Mouse (Mus musculus) hindbrain, embryonic 11.5 days (tissue): Measurements from ENCODE around the gene Pnmal2. TPM values are rescaled to one million over a fixed set of nuclear protein-coding genes. Genes with fewer than 3 reads are reported as not detected.
A peak's percentile ranks its signal among the peaks of the same experiment; 100 is the strongest.

Experiments used
- ATAC-seq: fragments of 200-750 bp; cut with Nextera tagmentation; 2 replicates; pipeline ENCODE4 v1.8.0; 2017; ENCODE audit warnings: mild to moderate bottlenecking, moderate TSS enrichment, moderate library complexity; ENCODE audit not compliant: low FRiP score
- DNase-seq: peaks from one replicate; pipeline ENCODE4 v3.0.0-alpha.2; 2015; ENCODE audit warnings: low spot score
- H3K27ac ChIP-seq: fragments of 300-500 bp; sonication (generic); 2 replicates; pipeline ENCODE4 v1.5.1; 2014; ENCODE audit warnings: mild to moderate bottlenecking, low read depth, low read length
- H3K27me3 ChIP-seq: fragments of 300-500 bp; sonication (generic); 2 replicates; pipeline ENCODE4 v1.6.1; 2014; ENCODE audit warnings: mild to moderate bottlenecking, low read length, moderate library complexity, mixed read lengths; ENCODE audit not compliant: control insufficient read depth, insufficient read depth
- H3K36me3 ChIP-seq: fragments of 300-500 bp; sonication (generic); 2 replicates; pipeline ENCODE4 v1.6.1; 2014; ENCODE audit warnings: mild to moderate bottlenecking, low read length, moderate library complexity, mixed read lengths; ENCODE audit not compliant: control insufficient read depth, insufficient read depth
- H3K4me1 ChIP-seq: fragments of 300-500 bp; sonication (generic); replicated peaks from 2 replicates; pipeline ENCODE4 v1.6.1; 2014; ENCODE audit warnings: low read length, mixed read lengths; ENCODE audit not compliant: control insufficient read depth, insufficient read depth
- H3K4me2 ChIP-seq: fragments of 300-500 bp; sonication (generic); replicated peaks from 2 replicates; pipeline ENCODE4 v1.6.1; 2014; ENCODE audit warnings: mild to moderate bottlenecking, low read depth, low read length
- H3K4me3 ChIP-seq: fragments of 300-500 bp; sonication (generic); 2 replicates; pipeline ENCODE4 v1.5.1; 2014; ENCODE audit warnings: low read depth, low read length
- H3K9ac ChIP-seq: fragments of 300-500 bp; sonication (generic); 2 replicates; pipeline ENCODE4 v1.6.1; 2014; ENCODE audit warnings: low read depth, low read length
- H3K9me3 ChIP-seq: fragments of 300-500 bp; sonication (generic); 2 replicates; pipeline ENCODE4 v1.6.1; 2016; ENCODE audit warnings: low read length; ENCODE audit not compliant: control insufficient read depth
- WGBS: fragments of 180-500 bp; shearing (Covaris S2); extraction: QIAGEN DNeasy Blood & Tissue Kit; methylation state at CpG from one replicate; pipeline ENCODE4 v1.1.7; 2014; 5-methylcytosine and 5-hydroxymethylcytosine counted together
- polyA plus RNA-seq: library from polyadenylated mRNA; unstranded; fragments of >200 nt; fragmentation: Nextera tagmentation; extraction: Ambion mirVana; gene quantifications from 2 replicates; pipeline ENCODE4 v1.2.1, GENCODE M21; 2014

Gene Pnmal2
- polyA plus RNA-seq, 1 experiment from 2014 or later, result 11.0 TPM

- Histone ChIP-seq H3K27me3 (no peaks in the 10 kb centered on the region), H3K36me3 (peaks cover 11% of the 10 kb centered on the region), H3K9me3 (no peaks in the 10 kb centered on the region), H3K27ac (no peak overlapping the region), H3K4me2 (0 out of 2 replicates have a peak overlapping the region, but pooled peaks have one; percentile 5), H3K4me3 (no peak overlapping the region; the same call in 1 of the 2 replicates), H3K4me1 (peaks cover 30% of the 10 kb centered on the region), H3K9ac (no peak overlapping the region)
- 80% methylated on average over 7 of the region's 7 CpGs for WGBS
- ATAC-seq (no peak), DNase-seq (no peak)
Measured at GRCm38 (mm10) chr7:16920150-16920579, 24.3 kb upstream of the Pnmal2 start.

GRCm38 (mm10) chr7:16920818-16921791 is 23.4 kb upstream of the Pnmal2 start:
- Histone ChIP-seq H3K27me3 (no peaks in the 10 kb centered on the region), H3K27ac (peak overlapping the region; percentile 68), H3K9me3 (no peaks in the 10 kb centered on the region), H3K4me1 (peaks cover 30% of the 10 kb centered on the region), H3K36me3 (peaks cover 11% of the 10 kb centered on the region), H3K4me2 (peak overlapping the region; percentile 72), H3K4me3 (peak overlapping the region; percentile 93), H3K9ac (peak overlapping the region; percentile 99; the same call in 1 of the 2 replicates)
- DNase-seq (peak; percentile 44), ATAC-seq (no peak)
- WGBS, result 48% methylated on average over 20 of the region's 21 CpGs

GRCm38 (mm10) chr7:16921881-16922335 is 22.6 kb upstream of the Pnmal2 start:
- peaks cover 30% of the 10 kb centered on the region for H3K4me1 ChIP-seq
- DNase-seq, result no peak
- ATAC-seq, result no peak
- peak overlapping the region; percentile 99; the same call in 1 of the 2 replicates for H3K9ac ChIP-seq
- peaks cover 8% of the 10 kb centered on the region for H3K36me3 ChIP-seq
- H3K4me3 ChIP-seq, result peak overlapping the region; percentile 93
- peak overlapping the region; percentile 72 for H3K4me2 ChIP-seq
- 78% methylated on average over 4 of the region's 6 CpGs for WGBS
- H3K9me3 ChIP-seq, result no peaks in the 10 kb centered on the region
- no peaks in the 10 kb centered on the region for H3K27me3 ChIP-seq
- H3K27ac ChIP-seq, result peak overlapping the region; percentile 68

GRCm38 (mm10) chr7:16922360-16922973 is 22.0 kb upstream of the Pnmal2 start:
- Histone ChIP-seq H3K27ac (peak overlapping the region; percentile 96), H3K36me3 (peaks cover 4% of the 10 kb centered on the region; the same call in 1 of the 2 replicates), H3K9me3 (no peaks in the 10 kb centered on the region), H3K27me3 (no peaks in the 10 kb centered on the region), H3K4me1 (peaks cover 30% of the 10 kb centered on the region), H3K4me3 (peak overlapping the region; percentile 93), H3K9ac (peak overlapping the region; percentile 99), H3K4me2 (peak overlapping the region; percentile 72)
- 55% methylated on average over 10 of the region's 10 CpGs for WGBS
- ATAC-seq, result no peak
- DNase-seq, result no peak

- Histone ChIP-seq H3K4me3 (peak overlapping the region; percentile 93), H3K27ac (peak overlapping the region; percentile 96), H3K36me3 (peaks cover 3% of the 10 kb centered on the region; the same call in 1 of the 2 replicates), H3K27me3 (no peaks in the 10 kb centered on the region), H3K4me1 (peaks cover 25% of the 10 kb centered on the region), H3K9ac (peak overlapping the region; percentile 99), H3K9me3 (no peaks in the 10 kb centered on the region), H3K4me2 (peak overlapping the region; percentile 72)
- ATAC-seq (peak; percentile 6; the same call in 1 of the 2 replicates), DNase-seq (peak; percentile 50)
- WGBS, result under 1% methylated on average over 57 of the region's 57 CpGs
Measured at GRCm38 (mm10) chr7:16923283-16924036, 21.0 kb upstream of the Pnmal2 start.

GRCm38 (mm10) chr7:16924037-16924834 is 20.2 kb upstream of the Pnmal2 start, which contains the start of gene Calm3:
Gene Calm3, minus strand, starts transcription at chr7:16924114.
- Histone ChIP-seq H3K27ac (peak within 1 kb of the TSS; percentile 96), H3K4me2 (peak within 1 kb of the TSS; percentile 72), H3K9ac (peak within 1 kb of the TSS; percentile 99), H3K4me3 (peak within 1 kb of the TSS; percentile 93), H3K36me3 (no peaks in the 10 kb centered on the region), H3K27me3 (no peaks in the 10 kb centered on the region), H3K9me3 (no peaks in the 10 kb centered on the region), H3K4me1 (peaks cover 25% of the 10 kb centered on the region)
- peak; percentile 93 for ATAC-seq
- DNase-seq, result peak; percentile 100
- 2% methylated on average over 64 of the region's 64 CpGs for WGBS

- no peak overlapping the region for H3K4me3 ChIP-seq
- DNase-seq (no peak), ATAC-seq (no peak)
- no peaks in the 10 kb centered on the region for H3K9me3 ChIP-seq
- no peak overlapping the region for H3K27ac ChIP-seq
- H3K36me3 ChIP-seq, result no peaks in the 10 kb centered on the region
- WGBS, result 47% methylated on average over 2 of the region's 2 CpGs
- no peak overlapping the region for H3K9ac ChIP-seq
- H3K4me2 ChIP-seq, result no peak overlapping the region
- no peaks in the 10 kb centered on the region for H3K4me1 ChIP-seq
- no peaks in the 10 kb centered on the region for H3K27me3 ChIP-seq
Measured at GRCm38 (mm10) chr7:16928341-16928740, 16.1 kb upstream of the Pnmal2 start.
